Mouse (Mus musculus): ENCODE measurements around the gene Sstr5. TPM values are rescaled to one million over a fixed set of nuclear protein-coding genes. Genes with fewer than 3 reads are reported as not detected.

Gene Sstr5
- polyA plus RNA-seq, 1 experiment from 2014 or later = 0.11 TPM

GRCm38 (mm10) chr17:25469798-25470197 is 27.3 kb downstream of the Sstr5 start:
- H3K4me2 ChIP-seq (replicated peaks) = no peak overlapping the region
- WGBS = 37% methylated on average over 8 of the region's 8 CpGs
- peaks cover 11% of the 10 kb centered on the region for H3K4me1 ChIP-seq
- H3K36me3 ChIP-seq = no peaks in the 10 kb centered on the region
- no peak overlapping the region for H3K27ac ChIP-seq (replicated peaks)
- no peaks in the 10 kb centered on the region for H3K9me3 ChIP-seq
- peaks cover 54% of the 10 kb centered on the region for H3K27me3 ChIP-seq
- no peak overlapping the region for H3K9ac ChIP-seq (replicated peaks)
- H3K4me3 ChIP-seq = no peak overlapping the region
- ATAC-seq (ENCODE audit: low FRiP score, low read depth) = 0 out of 2 replicates have a peak, but pooled peaks have one; percentile 19

DNA sequence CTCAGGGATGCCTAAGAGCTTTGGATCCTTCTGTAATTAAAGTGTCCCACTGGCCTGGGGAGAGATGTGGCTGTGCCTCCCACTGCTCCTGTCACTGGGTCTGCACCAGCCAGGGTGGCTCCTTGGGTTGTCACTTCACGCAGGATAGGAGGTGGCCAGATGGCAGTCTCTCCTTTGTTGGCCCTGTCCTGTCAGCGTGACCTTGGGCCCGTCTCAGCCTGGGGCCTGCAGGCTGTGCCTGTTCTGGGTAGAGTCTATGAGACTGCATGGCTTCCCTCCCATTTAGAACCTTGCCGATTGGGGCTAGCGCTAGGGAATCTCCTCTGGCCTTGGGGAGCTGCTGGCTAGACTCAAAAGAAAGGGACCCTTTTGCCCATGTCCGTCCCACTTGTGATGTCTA is 28.8 kb downstream of the Sstr5 start:
- peaks cover 5% of the 10 kb centered on the region; the same call in 1 of the 2 replicates for H3K4me1 ChIP-seq
- no peak overlapping the region for H3K9ac ChIP-seq (replicated peaks)
- no peak overlapping the region for H3K27ac ChIP-seq (replicated peaks)
- ATAC-seq (ENCODE audit: low FRiP score, low read depth) = no peak
- H3K4me2 ChIP-seq (replicated peaks) = no peak overlapping the region
- H3K27me3 ChIP-seq = peaks cover 39% of the 10 kb centered on the region
- H3K36me3 ChIP-seq = no peaks in the 10 kb centered on the region
- H3K9me3 ChIP-seq = no peaks in the 10 kb centered on the region
- WGBS = 73% methylated on average over 6 of the region's 6 CpGs
- no peak overlapping the region for H3K4me3 ChIP-seq

GRCm38 (mm10) chr17:25467781-25468180 is 29.3 kb downstream of the Sstr5 start:
- H3K9me3 ChIP-seq = no peaks in the 10 kb centered on the region
- H3K4me2 ChIP-seq (replicated peaks) = no peak overlapping the region
- H3K27ac ChIP-seq (replicated peaks) = no peak overlapping the region
- H3K27me3 ChIP-seq = peaks cover 34% of the 10 kb centered on the region
- WGBS = 85% methylated on average over 6 of the region's 6 CpGs
- no peak for ATAC-seq (ENCODE audit: low FRiP score, low read depth)
- no peaks in the 10 kb centered on the region for H3K36me3 ChIP-seq
- no peak overlapping the region for H3K4me3 ChIP-seq
- H3K4me1 ChIP-seq = peaks cover 6% of the 10 kb centered on the region
- no peak overlapping the region for H3K9ac ChIP-seq (replicated peaks)

GRCm38 (mm10) chr17:25466257-25466656 is 30.8 kb downstream of the Sstr5 start:
- ATAC-seq (ENCODE audit: low FRiP score, low read depth) = no peak
- Histone ChIP-seq H3K9me3 (no peaks in the 10 kb centered on the region), H3K36me3 (no peaks in the 10 kb centered on the region), H3K27me3 (peaks cover 19% of the 10 kb centered on the region), H3K4me1 (peaks cover 14% of the 10 kb centered on the region), H3K4me2 (replicated peaks) (no peak overlapping the region), H3K4me3 (no peak overlapping the region), H3K27ac (replicated peaks) (no peak overlapping the region), H3K9ac (replicated peaks) (no peak overlapping the region)
- 89% methylated on average over 2 of the region's 2 CpGs for WGBS

DNA sequence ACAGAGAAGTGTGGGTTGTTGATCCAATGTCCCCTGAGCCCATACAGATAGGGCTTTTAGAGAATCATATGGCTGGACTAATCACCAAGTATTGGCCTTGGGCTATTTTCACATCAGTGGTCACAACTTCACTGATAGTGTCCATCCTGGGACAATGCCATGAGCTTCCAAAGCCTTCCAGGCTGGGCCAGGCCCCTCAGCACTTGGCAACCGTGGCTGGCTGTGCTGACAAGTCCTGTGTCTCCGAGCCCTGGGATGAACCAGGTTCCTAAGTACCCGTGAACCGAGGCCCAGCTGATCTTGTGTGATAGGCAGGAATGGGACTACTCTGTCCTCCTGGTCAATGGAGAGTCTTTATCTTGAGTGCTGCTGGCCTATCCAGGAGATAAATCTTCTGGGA is 33.0 kb downstream of the Sstr5 start:
- Histone ChIP-seq H3K4me1 (peaks cover 13% of the 10 kb centered on the region), H3K36me3 (no peaks in the 10 kb centered on the region), H3K9me3 (0 out of 2 replicates have a peak, but pooled peaks cover 2% of the 10 kb centered on the region), H3K9ac (replicated peaks) (no peak overlapping the region), H3K27me3 (peaks cover 5% of the 10 kb centered on the region; the same call in 1 of the 2 replicates), H3K27ac (replicated peaks) (no peak overlapping the region), H3K4me2 (replicated peaks) (no peak overlapping the region), H3K4me3 (no peak overlapping the region)
- 83% methylated on average over 4 of the region's 4 CpGs for WGBS
- no peak for ATAC-seq (ENCODE audit: low FRiP score, low read depth)

DNA sequence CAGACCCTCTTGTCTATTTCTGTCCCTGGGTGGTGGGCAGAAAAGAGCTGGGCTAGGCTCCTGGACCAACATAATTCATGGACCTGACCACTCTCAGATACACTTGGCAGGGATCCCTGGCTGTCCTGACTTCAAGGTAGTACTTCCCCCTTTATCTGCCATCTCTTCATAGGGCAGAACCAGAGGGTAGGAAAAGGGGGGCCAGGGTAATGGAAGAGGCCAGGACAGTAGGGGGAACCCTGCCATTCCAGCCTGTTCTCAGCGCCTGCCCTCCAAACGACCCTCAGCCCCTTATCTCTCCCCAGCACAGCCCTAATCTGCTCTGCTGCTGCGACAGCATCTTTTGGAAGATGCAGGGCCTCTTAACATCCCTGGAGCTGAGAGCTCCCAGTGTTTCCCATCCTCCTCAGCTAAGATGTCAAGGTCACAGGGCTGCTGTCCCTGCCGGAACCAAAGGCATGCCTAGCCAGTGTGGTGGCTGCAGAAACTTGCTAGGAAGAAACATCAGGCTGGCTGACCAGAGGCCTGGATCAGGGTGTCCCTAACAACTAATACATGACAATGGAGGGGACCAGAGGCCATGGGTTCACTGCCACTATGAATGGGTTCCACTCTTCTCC is 33.7 kb downstream of the Sstr5 start:
- H3K4me3 ChIP-seq = no peak overlapping the region
- no peak overlapping the region for H3K9ac ChIP-seq (replicated peaks)
- no peaks in the 10 kb centered on the region; the same call in 1 of the 2 replicates for H3K27me3 ChIP-seq
- no peaks in the 10 kb centered on the region for H3K36me3 ChIP-seq
- ATAC-seq (ENCODE audit: low FRiP score, low read depth) = no peak
- peaks cover 13% of the 10 kb centered on the region for H3K4me1 ChIP-seq
- 0 out of 2 replicates have a peak, but pooled peaks cover 2% of the 10 kb centered on the region for H3K9me3 ChIP-seq
- 70% methylated on average over 4 of the region's 4 CpGs for WGBS
- H3K27ac ChIP-seq (replicated peaks) = no peak overlapping the region
- H3K4me2 ChIP-seq (replicated peaks) = no peak overlapping the region

- Histone ChIP-seq H3K4me2 (replicated peaks) (no peak overlapping the region), H3K36me3 (no peaks in the 10 kb centered on the region), H3K27ac (replicated peaks) (no peak overlapping the region), H3K9me3 (0 out of 2 replicates have a peak, but pooled peaks cover 2% of the 10 kb centered on the region), H3K27me3 (no peaks in the 10 kb centered on the region; the same call in 1 of the 2 replicates), H3K4me3 (no peak overlapping the region), H3K4me1 (peaks cover 13% of the 10 kb centered on the region), H3K9ac (replicated peaks) (no peak overlapping the region)
- 30% methylated on average over 9 of the region's 9 CpGs for WGBS
- peak; percentile 60 for ATAC-seq (ENCODE audit: low FRiP score, low read depth)
Measured at GRCm38 (mm10) chr17:25462236-25462875, 34.7 kb downstream of the Sstr5 start.

GRCm38 (mm10) chr17:25456540-25456939 is 40.5 kb downstream of the Sstr5 start:
- Histone ChIP-seq H3K27me3 (peaks cover 10% of the 10 kb centered on the region; the same call in 1 of the 2 replicates), H3K4me3 (no peak overlapping the region), H3K36me3 (no peaks in the 10 kb centered on the region), H3K4me1 (no peaks in the 10 kb centered on the region; the same call in 1 of the 2 replicates), H3K4me2 (replicated peaks) (no peak overlapping the region), H3K27ac (replicated peaks) (no peak overlapping the region), H3K9me3 (0 out of 2 replicates have a peak, but pooled peaks cover 2% of the 10 kb centered on the region), H3K9ac (replicated peaks) (peak overlapping the region; percentile 4; the same call in 1 of the 2 replicates)
- ATAC-seq (ENCODE audit: low FRiP score, low read depth) = no peak
- WGBS = 56% methylated on average over 8 of the region's 8 CpGs

GRCm38 (mm10) chr17:25454272-25454671 is 42.8 kb downstream of the Sstr5 start, which contains the start of gene Tekt4:
Tekt4 (plus strand) TSS chr17:25454615.
- no peak for ATAC-seq (ENCODE audit: low FRiP score, low read depth)
- WGBS = 37% methylated on average over 2 of the region's 2 CpGs
- H3K4me2 ChIP-seq (replicated peaks) = no peak within 1 kb of the TSS
- no peak within 1 kb of the TSS for H3K4me3 ChIP-seq
- H3K9me3 ChIP-seq = no peaks in the 10 kb centered on the region
- H3K36me3 ChIP-seq = no peaks in the 10 kb centered on the region
- peaks cover 10% of the 10 kb centered on the region; the same call in 1 of the 2 replicates for H3K27me3 ChIP-seq
- no peaks in the 10 kb centered on the region; the same call in 1 of the 2 replicates for H3K4me1 ChIP-seq
- H3K27ac ChIP-seq (replicated peaks) = no peak within 1 kb of the TSS
- 0 out of 2 replicates have a peak within 1 kb of the TSS, but pooled peaks have one; percentile 15 for H3K9ac ChIP-seq (replicated peaks)

DNA sequence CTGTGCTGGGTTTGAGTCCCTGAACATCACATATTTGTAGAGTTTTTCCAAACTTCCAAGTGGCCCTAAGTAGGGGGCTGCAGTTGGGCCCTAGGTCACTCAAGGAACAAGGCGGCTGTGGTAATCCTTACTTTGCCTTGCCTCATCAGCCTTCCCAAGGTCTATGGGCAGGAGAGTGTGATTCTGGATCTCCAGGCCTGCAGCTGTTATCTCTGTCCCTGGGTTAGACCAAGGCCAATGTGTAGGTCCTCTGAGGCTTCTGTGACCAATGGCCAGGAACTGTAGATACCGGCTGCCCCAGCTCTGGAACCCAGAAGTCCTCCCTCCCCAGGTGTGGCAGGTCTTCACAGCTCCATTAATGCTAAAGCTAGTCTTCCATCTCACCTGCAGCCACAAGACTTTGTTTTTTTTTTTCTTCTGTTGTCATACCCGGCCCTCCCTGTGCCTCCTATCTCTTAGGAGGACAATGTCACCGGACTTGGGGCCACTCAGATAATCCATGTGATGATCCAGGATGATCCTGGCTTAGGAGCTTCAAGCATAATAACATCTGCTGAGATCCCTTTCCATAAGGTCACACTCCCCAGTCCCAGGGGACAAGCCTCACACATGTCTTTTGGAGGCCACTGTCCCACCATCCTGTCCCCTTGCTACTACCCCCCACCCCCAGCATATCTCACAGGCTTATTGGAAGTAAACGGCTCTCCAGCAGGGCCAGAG is 44.7 kb downstream of the Sstr5 start:
- WGBS = 72% methylated on average over 5 of the region's 5 CpGs
- ATAC-seq (ENCODE audit: low FRiP score, low read depth) = no peak
- H3K27me3 ChIP-seq = peaks cover 10% of the 10 kb centered on the region; the same call in 1 of the 2 replicates
- H3K4me2 ChIP-seq (replicated peaks) = no peak overlapping the region
- no peaks in the 10 kb centered on the region; the same call in 1 of the 2 replicates for H3K4me1 ChIP-seq
- no peak overlapping the region for H3K27ac ChIP-seq (replicated peaks)
- H3K9ac ChIP-seq (replicated peaks) = no peak overlapping the region
- no peaks in the 10 kb centered on the region for H3K36me3 ChIP-seq
- no peaks in the 10 kb centered on the region for H3K9me3 ChIP-seq
- H3K4me3 ChIP-seq = no peak overlapping the region

- H3K4me1 ChIP-seq = no peaks in the 10 kb centered on the region; the same call in 1 of the 2 replicates
- WGBS = 75% methylated on average over 4 of the region's 4 CpGs
- no peak overlapping the region for H3K4me2 ChIP-seq (replicated peaks)
- H3K9me3 ChIP-seq = no peaks in the 10 kb centered on the region
- no peak for ATAC-seq (ENCODE audit: low FRiP score, low read depth)
- H3K4me3 ChIP-seq = no peak overlapping the region
- no peak overlapping the region for H3K27ac ChIP-seq (replicated peaks)
- H3K9ac ChIP-seq (replicated peaks) = no peak overlapping the region
- H3K27me3 ChIP-seq = peaks cover 12% of the 10 kb centered on the region; the same call in 1 of the 2 replicates
- no peaks in the 10 kb centered on the region for H3K36me3 ChIP-seq
Measured at GRCm38 (mm10) chr17:25450329-25450728, 46.8 kb downstream of the Sstr5 start.

Data from midbrain, embryonic 12.5 days (tissue).